ENCODE assay signal across 13 mouse cellular contexts in genomic region chr6:28345181-28345580, GRCm38 (mm10). TPM values are rescaled to one million over a fixed set of nuclear protein-coding genes. Genes with fewer than 3 reads are reported as not detected.
DNase-seq lines count a peak whose midpoint lies in the region; ATAC-seq lines count a peak whose summit lies in the region.
"Had no signal": no experiment of that assay in that cellular context is flagged by ENCODE, and none has a peak within 500 bp of the region (broad histone marks: within the 10 kb centered on the region; RNA-seq: fewer than 3 reads in every experiment).

No protein-coding gene starts in this region.

- ATAC-seq in megakaryocyte, adult 5-6 weeks (ENCODE audit: poor library complexity, severe bottlenecking): no peak

- intact Hi-C loops in heart, postnatal 10 days (cut with DNase I): no loop called here
- intact Hi-C loops in heart, postnatal 36 days (cut with DNase I): no loop called here

- peak; percentile 20 to 32 for DNase-seq in heart, postnatal 10 days
- no peak for DNase-seq in heart, postnatal 36 days
- peak; percentile 5 for DNase-seq in ovary, postnatal 14 days (ENCODE audit: low spot score)
- no peak for DNase-seq in ovary, adult 18-20 months (ENCODE audit: low spot score)
- peak; percentile 61 for DNase-seq in forelimb bud, embryonic 11.5 days (ENCODE audit: low read depth, low spot score)
- no peak for DNase-seq in right cerebral cortex, postnatal 36 days (ENCODE audit: low spot score in 2 of 2)
- DNase-seq in spleen, adult 12 weeks (ENCODE audit: low spot score): no peak
- DNase-seq: adrenal gland, postnatal 25 days; cerebellum, postnatal 14 days; heart, adult 18-20 months; kidney, adult 11 months; lung, adult 2 months had no signal

RNA-seq across cellular contexts. Expression of gene Zfp800, which starts 52.6 kb away (rescaled TPM):
- 10 to 100 TPM; 12.2 TPM for total RNA-seq in heart, postnatal 10 days (2021)
- total RNA-seq in heart, postnatal 36 days (2021): 10 to 100 TPM in 1 of 2 experiments, 1 to 10 TPM in 1; 9.4 to 11.5 TPM
- 29.3 and 40.3 TPM in 2 replicates for total RNA-seq in megakaryocyte, adult 5-6 weeks (2015)
- 36.1 and 48.9 TPM in 2 replicates for total RNA-seq in megakaryocyte, adult 5-6 weeks (2017)

Comparison
In these comparisons a context has a peak if more than half of its experiments do, and no peak if none do; other contexts are left out.
1. DNase-seq: peak in heart, postnatal 10 days (2 of 2), ovary, postnatal 14 days (single experiment) and forelimb bud, embryonic 11.5 days (single experiment); none in heart, postnatal 36 days (0 of 2), ovary, adult 18-20 months (single experiment), right cerebral cortex, postnatal 36 days (0 of 2) and spleen, adult 12 weeks (single experiment).